Mouse (Mus musculus) bone marrow macrophage, adult 2 months (primary cell): ENCODE results near the gene Nek1. TPM values are rescaled to one million over a fixed set of nuclear protein-coding genes. Genes with fewer than 3 reads are reported as not detected.

Source experiments
- H3K27ac ChIP-seq: 2 replicates; pipeline ENCODE4 v1.5.1; 2012; ENCODE audit warnings: low read depth, low read length; ENCODE audit not compliant: insufficient read depth
- H3K4me1 ChIP-seq: 2 replicates; pipeline ENCODE4 v1.6.1; 2012; ENCODE audit warnings: low read length; ENCODE audit not compliant: control insufficient read depth, insufficient read depth
- H3K4me3 ChIP-seq: 2 replicates; pipeline ENCODE4 v1.5.1; 2012; ENCODE audit warnings: mild to moderate bottlenecking, low read length, moderate library complexity; ENCODE audit not compliant: insufficient read depth
- CTCF ChIP-seq: IDR thresholded peaks from 2 replicates; pipeline ENCODE4 v1.5.1; 2012; ENCODE audit warnings: low read depth, mild to moderate bottlenecking, low read length, moderate library complexity
- POLR2A ChIP-seq: IDR thresholded peaks from 2 replicates; pipeline ENCODE4 v1.6.1; 2012; ENCODE audit warnings: mild to moderate bottlenecking, low read depth, low read length, borderline replicate concordance
- polyA plus RNA-seq: library from polyadenylated mRNA; stranded (reverse); fragments of >200 nt; gene quantifications from 2 replicates; pipeline ENCODE4 v1.2.4, GENCODE M21; 2012; ENCODE audit not compliant: missing spikeins, insufficient read depth, insufficient read length

The Nek1 gene
- polyA plus RNA-seq, 1 experiment = 8.5 TPM

GRCm38 (mm10) chr8:61177680-61178593 is 184.9 kb downstream of the Nek1 start:
- Histone ChIP-seq H3K27ac (no peak overlapping the region), H3K4me3 (no peak overlapping the region), H3K4me1 (no peaks in the 10 kb centered on the region)
- no peak for TF ChIP-seq POLR2A
- TF ChIP-seq CTCF = no peak

- Histone ChIP-seq H3K4me3 (no peak overlapping the region), H3K4me1 (no peaks in the 10 kb centered on the region), H3K27ac (no peak overlapping the region)
- TF ChIP-seq CTCF = no peak
These were observed 185.7 kb downstream of the Nek1 start for GRCm38 (mm10) chr8:61178594-61179140.

Other genes with a start within 250 kb of the Nek1 start
- 54.3 and 72.2 TPM in 2 replicates for gene Hpf1, start 102.8 kb upstream of the Nek1 start, polyA plus RNA-seq
- 27.7 and 27.8 TPM in 2 replicates for gene Clcn3, start 9.9 kb upstream of the Nek1 start, polyA plus RNA-seq
- 2.2 TPM in 2 replicates for gene Sh3rf1, start 230.7 kb downstream of the Nek1 start, polyA plus RNA-seq